Mouse (Mus musculus) ZHBTc4 (cell line): ENCODE measurements at regions not wholly inside any gene's neighbourhood (a gene's known extent, or its start where the extent isn't known, plus 50 kb on each side); places are given as distances from the start of the nearest gene placed in this dataset.
A peak's percentile ranks its signal among the peaks of the same experiment; 100 is the strongest.

Experiments
- DNase-seq: peaks from one replicate; pipeline ENCODE4 v3.0.0-alpha.2; 2011; ENCODE audit warnings: low read depth, low spot score

- no peak for DNase-seq
These were observed 190.5 kb downstream of the Pdgfra start for GRCm38 (mm10) chr5:75342599-75342998.

- DNase-seq: no peak
These were observed 195.0 kb downstream of the Pdgfra start for GRCm38 (mm10) chr5:75346836-75347773.

DNA sequence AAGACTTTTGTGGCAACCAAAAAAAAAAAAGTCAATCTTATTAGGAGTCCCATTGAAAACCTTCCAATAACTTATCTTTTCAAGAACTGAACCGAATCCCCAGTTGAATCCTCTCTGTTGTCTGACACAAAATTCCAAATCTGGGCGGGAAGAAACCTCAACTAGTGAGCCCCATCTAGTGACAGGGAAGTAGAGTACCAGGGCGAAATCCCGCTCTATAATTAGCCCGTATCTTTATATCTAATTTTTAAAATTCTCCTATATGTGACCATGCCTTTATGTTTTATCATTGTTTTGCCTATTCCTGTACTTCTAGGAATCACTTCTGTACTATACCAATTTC, 195.7 kb downstream of the Pdgfra start:
- no peak for DNase-seq

DNA sequence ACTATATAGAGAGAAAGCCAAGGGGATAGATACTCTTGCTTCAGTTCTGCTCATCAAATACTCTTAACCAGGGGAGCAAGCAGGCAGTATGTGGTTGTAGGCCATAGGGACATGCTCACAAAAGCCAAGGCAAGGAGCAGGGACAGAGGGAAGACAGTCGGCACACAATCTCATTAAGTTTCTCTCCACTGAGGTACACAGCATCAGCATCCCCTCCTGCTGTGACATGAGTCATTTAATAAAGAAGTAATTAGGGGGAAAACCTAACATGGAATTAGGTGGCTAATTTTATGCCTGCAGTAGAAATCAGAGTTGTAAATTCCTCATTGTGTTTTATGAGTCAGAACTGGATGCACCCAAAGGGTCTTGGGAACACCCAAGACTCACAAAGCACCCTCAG, 203.2 kb downstream of the Pdgfra start:
- DNase-seq: no peak

GRCm38 (mm10) chr5:75358869-75359268, 206.8 kb downstream of the Pdgfra start:
- no peak for DNase-seq

- DNase-seq: peak; percentile 21
These were observed 210.9 kb upstream of the Kit start for GRCm38 (mm10) chr5:75363832-75364231.

DNA sequence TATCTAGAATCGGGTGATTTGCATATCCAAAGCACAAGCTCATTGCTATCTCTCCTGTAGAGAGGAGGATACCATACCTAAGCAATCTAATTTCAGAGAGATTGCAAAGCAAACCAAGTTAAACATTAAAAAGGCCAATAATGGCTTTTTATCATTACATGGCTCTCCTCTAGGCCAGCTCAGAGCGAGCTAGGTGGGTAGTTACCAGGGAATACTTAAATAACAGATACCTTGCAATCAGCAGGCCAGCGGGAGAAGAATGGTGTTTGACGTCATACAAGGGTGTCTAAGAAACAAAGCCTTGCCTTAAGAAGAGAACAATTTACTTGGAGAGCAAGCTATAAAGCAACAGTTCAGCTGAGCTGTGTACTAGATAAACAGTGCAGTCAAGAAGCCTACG, 207.4 kb upstream of the Kit start:
- no peak for DNase-seq

DNA sequence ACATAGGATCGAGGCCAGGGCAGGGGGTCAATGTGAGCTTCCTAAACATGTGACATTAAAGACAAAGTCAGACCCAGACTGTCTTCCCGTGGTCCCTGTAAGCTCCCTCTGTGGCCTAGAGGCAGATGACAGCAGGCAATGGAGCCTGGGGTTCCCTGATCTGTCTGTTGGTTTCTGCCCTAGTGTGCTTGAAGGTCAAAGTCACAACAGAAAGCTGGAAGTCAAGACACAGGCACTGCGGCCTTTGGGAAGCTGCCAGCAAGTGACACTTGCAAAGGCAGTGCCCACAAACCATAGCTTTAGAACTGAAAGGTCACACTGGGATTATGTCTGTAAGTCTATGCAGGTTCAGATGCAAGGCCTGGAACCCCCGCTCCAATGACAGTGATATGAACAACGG, 206.0 kb upstream of the Kit start:
- DNase-seq: peak; percentile 20

GRCm38 (mm10) chr5:75372849-75373248, 201.9 kb upstream of the Kit start:
- DNase-seq: peak; percentile 37

DNA sequence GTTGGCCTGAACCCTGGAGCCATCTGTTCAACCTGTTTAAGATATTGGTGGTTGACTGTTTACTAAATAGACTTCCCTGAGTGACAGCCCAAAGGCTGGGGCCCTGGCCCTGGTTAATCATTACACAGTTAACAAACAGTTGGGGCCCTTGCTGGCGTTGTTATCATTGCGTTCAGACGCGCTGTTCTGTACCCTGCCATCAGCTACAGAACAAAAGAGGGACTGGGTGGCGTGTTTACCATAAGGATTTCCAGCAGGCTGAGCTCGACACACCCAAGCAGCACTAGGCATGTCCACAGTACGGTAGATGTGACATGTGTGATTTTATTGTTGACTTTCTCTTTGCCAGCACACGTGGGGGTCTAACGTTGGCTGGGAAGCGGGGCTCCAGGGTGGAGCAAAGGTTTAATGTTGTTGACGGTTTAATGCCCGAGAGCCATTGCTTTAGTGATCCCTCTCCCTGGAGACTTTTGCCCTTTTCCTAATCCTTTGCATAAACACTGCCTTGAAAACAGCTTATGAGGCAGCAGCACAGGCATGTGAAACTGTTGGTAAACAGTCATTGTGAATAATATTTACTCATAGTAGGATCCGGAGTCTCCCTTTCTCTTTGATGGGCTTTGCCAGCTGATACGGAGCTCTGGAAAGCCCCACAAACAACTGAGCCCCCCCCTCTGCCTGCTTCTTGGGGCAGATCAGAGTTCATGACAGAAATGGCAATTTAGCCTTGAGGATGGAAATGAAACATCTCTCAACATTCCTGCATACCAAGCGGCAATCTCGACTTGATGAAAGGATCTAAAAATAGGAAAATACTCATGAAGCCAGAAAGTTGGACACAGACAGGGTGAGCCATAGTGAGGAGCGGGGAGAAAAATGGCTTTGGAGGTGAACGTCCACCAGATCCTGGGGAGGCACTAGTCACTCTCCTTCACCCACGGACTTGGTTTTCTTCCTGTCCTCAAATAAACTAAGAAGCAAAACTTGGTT, 197.1 kb upstream of the Kit start:
- peak; percentile 53 for DNase-seq

DNA sequence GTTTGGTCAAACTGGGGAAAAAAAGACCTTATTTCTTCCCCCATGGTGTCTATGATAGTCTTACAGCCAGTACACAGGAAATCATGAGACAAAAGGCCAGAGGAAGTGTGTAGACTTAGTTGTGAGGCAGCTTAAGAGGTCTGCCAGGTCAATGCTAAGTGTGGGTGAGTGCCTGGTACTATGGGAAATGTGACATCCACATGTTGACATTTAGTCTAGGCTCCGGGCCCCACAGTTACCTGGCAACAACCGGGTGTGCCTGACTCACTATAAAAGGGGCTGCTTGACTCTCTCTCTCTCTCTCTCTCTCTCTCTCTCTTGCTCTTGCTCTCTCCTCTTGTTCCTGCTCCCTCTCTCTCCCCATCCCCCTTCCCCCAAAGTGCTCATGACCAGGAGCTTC, 196.1 kb upstream of the Kit start:
- peak; percentile 16 for DNase-seq

GRCm38 (mm10) chr5:75380340-75380739, 194.4 kb upstream of the Kit start:
- peak; percentile 39 for DNase-seq

DNA sequence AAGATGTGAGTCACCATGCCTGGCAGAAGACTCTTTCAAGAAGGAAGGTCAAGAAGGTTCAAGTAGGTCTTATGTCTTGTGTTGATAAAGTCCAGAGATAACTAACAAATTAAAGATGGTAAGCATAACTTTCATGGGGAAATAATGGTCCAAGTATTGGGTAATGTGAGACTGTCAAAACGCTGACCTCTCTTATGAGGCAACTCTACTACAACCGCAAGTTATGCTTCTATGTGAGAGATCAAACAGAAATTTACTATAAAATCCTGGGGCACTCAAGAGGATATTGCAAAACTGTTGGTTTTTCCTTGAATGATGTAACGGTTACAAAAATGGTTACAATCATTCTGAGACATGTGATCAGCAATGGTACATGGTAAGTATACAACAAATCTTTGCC, 192.6 kb upstream of the Kit start:
- no peak for DNase-seq

GRCm38 (mm10) chr5:75387886-75388454, 186.7 kb upstream of the Kit start:
- peak; percentile 60 for DNase-seq

DNA sequence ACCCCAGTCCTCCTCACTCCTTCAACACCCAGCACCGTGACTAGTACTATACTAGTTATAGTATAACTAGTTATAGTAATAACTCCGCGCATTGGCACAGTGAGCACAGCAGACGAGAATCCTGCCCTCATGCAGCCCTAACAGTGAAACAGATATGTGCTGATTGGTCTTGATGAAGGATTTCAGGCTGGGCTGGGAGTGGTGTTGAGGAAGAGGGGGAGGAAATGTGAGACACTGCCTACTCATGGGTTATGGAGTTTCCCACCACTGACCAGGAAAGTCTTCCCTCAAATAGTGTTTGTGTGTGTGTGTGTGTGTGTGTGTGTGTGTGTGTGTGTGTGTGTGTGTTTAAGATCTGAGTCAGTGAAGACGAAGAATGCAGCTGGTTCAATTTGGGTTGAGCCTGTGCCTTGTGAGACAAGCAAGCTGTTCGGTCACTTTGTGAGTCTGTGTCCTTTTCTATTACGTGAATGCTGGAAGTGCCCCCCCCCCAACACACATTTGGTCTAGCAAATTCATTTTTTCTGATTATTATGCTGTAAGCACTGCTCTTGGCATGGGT, 185.9 kb upstream of the Kit start:
- no peak for DNase-seq

DNA sequence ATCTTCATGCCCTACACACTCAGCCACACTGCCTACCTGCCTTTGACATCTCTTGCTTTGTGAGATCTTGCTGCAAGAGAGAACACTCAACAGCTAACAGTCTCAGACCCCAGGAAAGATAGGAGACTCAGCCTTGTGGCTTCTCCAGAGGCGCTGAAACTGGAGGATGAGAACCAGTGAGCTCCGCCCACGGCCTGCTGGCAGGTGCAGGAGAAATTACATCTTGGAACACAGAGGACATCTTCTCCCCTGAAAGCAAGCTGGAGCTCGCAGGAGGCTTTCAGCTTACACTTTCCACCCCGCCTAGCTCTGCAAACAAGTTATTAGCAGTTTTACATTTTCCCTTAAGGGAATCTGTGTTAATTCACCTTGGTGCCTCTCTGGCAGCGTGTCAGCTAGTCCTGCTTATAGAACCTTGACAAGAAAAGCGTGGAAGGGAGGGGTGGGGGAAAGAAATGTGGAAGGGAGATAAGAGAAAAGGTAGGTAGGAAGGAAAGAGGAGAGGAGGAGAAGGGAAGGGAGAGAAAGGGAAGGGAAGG, 185.2 kb upstream of the Kit start:
- DNase-seq: no peak

DNA sequence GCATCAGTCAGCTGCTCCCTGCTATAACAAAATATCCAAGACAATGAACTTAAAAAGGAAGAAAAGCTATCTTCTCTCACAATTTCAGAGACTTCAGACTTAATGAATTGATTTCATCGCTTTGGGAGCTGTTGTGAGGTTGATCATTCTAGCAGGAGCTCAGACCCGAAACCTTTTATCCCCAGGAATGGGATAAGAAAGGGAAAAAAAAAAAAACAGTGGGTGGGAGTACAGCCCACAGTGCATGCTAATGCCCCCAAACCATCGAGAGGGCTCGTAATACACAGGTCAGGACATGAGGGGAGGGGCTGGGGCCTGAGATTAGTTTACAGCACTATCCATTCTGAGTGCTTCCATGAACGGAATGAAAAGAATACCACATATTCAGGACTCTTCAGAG, 175.9 kb upstream of the Kit start:
- DNase-seq: peak; percentile 38

DNA sequence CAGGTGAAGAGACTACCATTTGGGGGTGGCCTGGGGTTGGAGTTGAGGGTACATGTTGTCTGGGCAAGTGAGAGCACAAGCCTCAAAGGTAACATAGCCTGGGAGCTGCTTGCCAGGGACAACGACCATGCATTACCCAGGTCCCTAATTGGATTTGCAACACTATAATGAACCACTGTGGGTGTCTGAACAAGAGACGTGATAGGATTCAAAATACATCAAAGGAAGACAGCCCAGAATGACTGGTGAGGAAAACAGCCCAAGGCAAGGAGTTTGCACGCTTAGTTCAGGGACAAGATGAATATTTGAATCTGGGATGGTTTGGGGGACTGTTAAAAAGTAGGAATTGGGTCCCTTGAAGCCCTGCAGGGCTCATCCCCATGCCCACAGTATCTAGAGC, 173.0 kb upstream of the Kit start:
- no peak for DNase-seq

- no peak for DNase-seq
These were observed 172.1 kb upstream of the Kit start for GRCm38 (mm10) chr5:75402631-75403030.

- no peak for DNase-seq
These were observed 171.2 kb upstream of the Kit start for GRCm38 (mm10) chr5:75403531-75403930.

DNA sequence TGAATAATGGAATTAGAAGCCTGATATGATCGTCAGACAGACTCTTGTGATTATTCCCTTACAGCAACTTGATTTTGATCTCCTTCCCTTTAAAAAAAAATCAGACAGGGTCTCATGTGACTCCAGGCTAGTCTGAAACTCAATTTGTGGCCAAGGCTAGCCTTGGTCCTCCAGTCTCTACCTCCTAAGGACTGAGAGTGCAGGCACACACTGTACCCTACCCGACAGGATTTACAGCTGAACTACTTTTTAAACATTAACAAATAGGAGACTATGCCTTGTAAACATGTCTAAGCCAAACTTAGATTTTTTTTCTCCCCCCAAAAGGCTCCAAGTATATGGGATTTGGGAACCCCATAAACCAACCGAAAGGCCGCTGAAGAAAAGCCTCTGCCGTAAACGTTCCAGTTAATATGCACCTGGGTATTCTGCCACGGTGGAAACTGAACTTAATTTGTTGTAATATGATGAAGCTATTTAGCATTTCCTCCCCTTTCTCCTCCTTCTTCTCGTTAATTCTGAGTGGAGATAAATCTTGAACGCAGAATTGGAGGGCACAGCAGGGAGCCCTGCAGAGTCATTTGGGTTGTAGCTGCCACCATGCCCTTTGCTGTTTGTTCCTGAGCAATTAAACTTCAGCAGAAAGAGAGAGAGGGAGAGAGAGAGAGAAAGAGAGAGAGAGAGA, 170.0 kb upstream of the Kit start:
- no peak for DNase-seq
